Mouse (Mus musculus) CD4-positive, CD25-positive, alpha-beta regulatory T cell, adult 9 weeks (primary cell): ENCODE data around the gene Olfr648. TPM values are rescaled to one million over a fixed set of nuclear protein-coding genes. Genes with fewer than 3 reads are reported as not detected.

Source experiments
- polyA plus RNA-seq: library from polyadenylated mRNA; unstranded; fragments of 100-300 nt; shearing (Covaris generic); gene quantifications from one replicate; pipeline ENCODE4 v1.2.1, GENCODE M21; 2017

The Olfr648 gene
- polyA plus RNA-seq: 0.26 TPM

DNA sequence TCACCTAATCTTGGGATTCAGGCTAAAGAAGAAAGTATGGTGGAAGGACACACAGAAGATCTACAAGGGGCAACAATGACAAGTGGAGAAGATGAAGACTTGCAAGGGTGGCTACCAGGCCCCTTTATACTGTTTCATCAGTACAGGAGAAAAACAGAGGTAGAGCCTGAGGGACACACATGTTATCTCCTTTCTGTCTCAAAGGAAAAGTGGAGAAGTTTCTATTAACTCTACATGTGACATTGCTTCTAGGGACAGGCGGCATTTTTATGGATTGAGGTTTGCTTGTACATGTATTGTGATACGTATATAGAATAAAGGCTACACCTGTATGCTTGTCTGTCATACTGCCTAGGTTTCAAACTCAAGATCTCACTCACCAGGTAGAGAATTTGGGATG, at the start of gene Olfr648:
Olfr648 (minus strand) TSS at position 101 of the 400 bp plus-strand sequence.

DNA sequence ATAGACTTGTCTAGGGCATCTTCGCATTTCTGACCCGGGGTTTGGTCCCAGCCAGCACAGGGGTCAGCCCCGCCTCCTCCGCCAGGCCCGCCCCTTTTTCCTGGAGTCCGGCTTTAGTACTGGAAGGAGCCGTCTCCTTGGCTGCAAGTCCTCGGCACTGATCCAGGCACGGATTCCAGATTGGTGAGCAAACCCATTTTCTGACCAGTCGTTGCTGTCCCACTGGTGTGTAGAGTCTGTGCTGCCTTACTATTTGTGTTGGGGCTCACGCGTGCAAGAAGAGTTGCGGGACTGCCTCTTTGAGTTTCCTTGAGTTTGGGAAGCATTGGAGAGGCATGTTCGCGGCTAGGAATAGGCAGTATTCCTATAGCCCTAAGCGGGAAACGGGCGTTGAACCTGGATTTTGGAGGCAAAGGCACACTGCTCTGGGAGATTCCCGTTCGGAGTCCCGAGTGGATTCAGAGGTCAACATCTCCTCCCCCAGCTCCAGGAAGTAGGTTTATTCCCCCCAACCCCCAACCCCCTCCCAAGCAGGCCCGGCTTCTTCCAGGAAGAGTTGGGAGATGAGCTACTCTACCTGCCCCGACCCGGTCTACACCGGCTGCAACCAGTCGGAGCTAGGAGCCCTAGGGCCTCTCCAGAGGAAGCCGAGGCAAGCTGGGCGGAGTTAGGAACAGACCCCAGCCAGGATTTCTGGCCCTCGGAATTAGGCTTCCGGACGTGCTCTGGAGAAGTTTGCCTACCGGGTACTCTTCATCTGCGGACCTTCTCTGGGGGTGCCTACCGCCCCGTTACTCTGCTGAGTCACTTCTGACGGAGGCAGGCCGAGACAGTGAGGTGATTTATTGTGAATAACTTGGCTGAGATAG, 35.7 kb upstream of the Olfr648 start, which contains the start of gene Trim6:
Trim6 (plus strand) TSS at position 93 of the 869 bp plus-strand sequence.

DNA sequence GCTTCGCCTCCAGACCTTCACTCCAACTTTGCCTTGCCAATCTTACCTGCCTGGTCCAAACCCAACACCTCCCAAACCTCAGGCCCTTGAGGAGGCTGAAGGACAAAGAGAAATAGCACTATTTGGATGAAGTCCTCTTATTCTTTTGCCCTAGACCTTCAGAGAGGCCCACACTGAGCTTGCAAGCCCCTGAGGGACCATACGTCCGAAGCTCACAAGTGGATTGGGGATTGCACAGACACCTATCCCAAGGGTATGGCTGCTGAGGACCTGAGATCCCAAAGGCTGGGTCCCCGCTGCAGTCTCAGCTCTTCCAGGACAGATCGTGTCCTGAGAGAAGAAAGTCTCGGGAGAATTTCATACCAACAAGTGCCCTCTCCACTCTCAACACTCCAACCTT, 12.7 kb upstream of the Olfr648 start, which contains the start of gene Olfr649:
Olfr649 (minus strand) TSS at position 101 of the 400 bp plus-strand sequence.

DNA sequence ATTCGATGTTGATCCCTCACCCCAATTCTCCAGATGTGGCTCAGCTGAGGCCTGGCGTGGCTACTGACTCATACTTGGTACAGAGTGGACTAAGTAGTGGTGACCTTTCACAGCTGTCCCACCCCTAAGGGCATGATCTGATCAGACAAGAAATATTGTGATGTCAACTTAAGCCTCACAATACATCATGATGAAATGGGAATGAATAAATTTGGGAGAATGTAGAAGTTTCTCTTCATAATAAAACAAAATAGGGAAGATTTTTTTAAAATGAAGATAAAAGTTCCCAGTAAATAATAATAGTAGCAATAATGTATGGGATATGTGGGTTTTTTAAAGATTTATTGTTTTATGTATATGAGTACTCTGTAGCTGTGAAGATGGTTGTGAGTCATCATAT, 32.7 kb downstream of the Olfr648 start, which contains the start of gene Ubqlnl:
Ubqlnl (minus strand) TSS at position 101 of the 400 bp plus-strand sequence.

DNA sequence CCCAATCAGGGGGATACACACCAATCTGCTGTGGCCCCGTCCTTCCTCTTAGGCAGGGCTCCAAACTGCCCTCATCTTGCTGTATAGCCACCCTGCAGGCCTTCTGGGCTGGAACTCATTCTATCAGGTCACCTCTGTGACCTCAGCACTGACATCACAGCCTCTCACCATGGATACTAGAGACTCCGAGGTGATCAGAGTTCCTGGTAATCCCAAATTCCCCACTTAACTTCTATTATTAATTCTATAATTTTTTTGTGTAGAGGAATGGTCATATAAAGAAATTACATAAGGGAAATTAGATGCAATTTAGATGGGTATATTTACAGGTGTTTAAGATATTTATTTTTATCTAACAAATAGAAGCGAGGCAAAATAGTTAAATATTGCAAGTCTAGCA, 40.0 kb downstream of the Olfr648 start, which contains the start of gene Ubqln3:
Ubqln3 (minus strand) TSS at position 101 of the 400 bp plus-strand sequence.

DNA sequence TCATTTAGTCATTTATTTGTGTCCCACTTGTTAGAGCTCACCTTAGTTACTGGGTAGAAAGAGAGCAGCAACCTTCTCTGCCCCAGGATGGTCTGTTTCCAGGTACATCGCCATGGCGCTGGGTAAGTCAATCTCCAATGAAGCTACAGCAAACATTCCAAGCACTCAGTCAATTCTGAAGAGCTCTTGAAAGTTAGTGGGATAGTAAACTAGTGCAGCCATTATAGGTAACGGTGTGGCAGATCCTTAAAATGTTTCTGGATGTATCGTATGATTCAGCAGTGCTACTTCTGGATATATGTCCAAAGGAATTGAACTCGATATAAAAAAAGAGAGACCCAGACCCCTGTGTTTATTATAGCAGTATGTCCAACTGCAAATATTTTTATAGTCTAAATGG, 45.9 kb downstream of the Olfr648 start, which contains the start of gene Olfr643:
Olfr643 (minus strand) TSS at position 101 of the 400 bp plus-strand sequence.

DNA sequence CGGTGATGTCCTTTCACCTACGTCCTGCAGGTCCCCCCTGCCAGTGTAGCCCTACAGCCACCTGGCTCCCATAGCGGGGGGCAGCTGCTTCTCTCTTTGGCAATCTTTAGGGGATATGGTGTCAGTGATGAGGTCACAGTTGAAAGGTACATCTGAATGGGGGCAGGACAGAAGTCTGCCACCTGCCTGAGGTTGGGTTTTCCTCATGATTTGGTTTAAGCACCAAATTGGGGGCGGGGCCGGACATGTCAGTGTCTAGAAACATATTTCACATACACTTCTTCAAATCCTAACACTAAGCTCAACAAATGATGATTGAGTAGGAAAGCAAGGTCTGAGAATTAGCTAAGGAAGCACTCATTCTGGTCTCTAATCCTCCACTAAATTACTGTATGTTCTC, 53.5 kb downstream of the Olfr648 start, which contains the start of gene Ubqln5:
Ubqln5 (minus strand) TSS at position 101 of the 400 bp plus-strand sequence.

Other genes with a start within 250 kb of the Olfr648 start
- not detected for gene Olfr632, start 249.0 kb downstream of the Olfr648 start, polyA plus RNA-seq
- not detected for gene Olfr633, start 239.0 kb downstream of the Olfr648 start, polyA plus RNA-seq
- gene Olfr635, start 212.2 kb downstream of the Olfr648 start, polyA plus RNA-seq: 0.04 TPM
- gene Olfr638, start 184.6 kb downstream of the Olfr648 start, polyA plus RNA-seq: not detected
- not detected for gene Olfr639, start 166.1 kb downstream of the Olfr648 start, polyA plus RNA-seq
- gene Olfr640, start 157.8 kb downstream of the Olfr648 start, polyA plus RNA-seq: not detected
- not detected for gene Olfr641, start 147.9 kb downstream of the Olfr648 start, polyA plus RNA-seq
- gene Olfr642, start 130.7 kb downstream of the Olfr648 start, polyA plus RNA-seq: 0.06 TPM
- gene 4930516K23Rik, start 121.9 kb downstream of the Olfr648 start, polyA plus RNA-seq: not detected
- not detected for gene Olfr644, start 111.5 kb downstream of the Olfr648 start, polyA plus RNA-seq
- gene Olfr645, start 97.9 kb downstream of the Olfr648 start, polyA plus RNA-seq: not detected
- gene Olfr646, start 78.5 kb downstream of the Olfr648 start, polyA plus RNA-seq: not detected
- gene Ubqln5, start 53.6 kb downstream of the Olfr648 start, polyA plus RNA-seq: not detected
- not detected for gene Olfr643, start 46.0 kb downstream of the Olfr648 start, polyA plus RNA-seq
- not detected for gene Ubqln3, start 40.1 kb downstream of the Olfr648 start, polyA plus RNA-seq
- not detected for gene Ubqlnl, start 32.8 kb downstream of the Olfr648 start, polyA plus RNA-seq
- not detected for gene Olfm5, start 18.6 kb downstream of the Olfr648 start, polyA plus RNA-seq
- gene Olfr649, start 12.6 kb upstream of the Olfr648 start, polyA plus RNA-seq: not detected
- gene Trim6, start 35.4 kb upstream of the Olfr648 start, polyA plus RNA-seq: 1.7 TPM
- gene Trim34a, start 61.1 kb upstream of the Olfr648 start, polyA plus RNA-seq: 63.8 TPM
- 34.1 TPM for gene Trim5, start 104.7 kb upstream of the Olfr648 start, polyA plus RNA-seq
- gene Trim12a, start 132.1 kb upstream of the Olfr648 start, polyA plus RNA-seq: 163 TPM
- gene Trim34b, start 146.1 kb upstream of the Olfr648 start, polyA plus RNA-seq: 1.3 TPM
- gene Trim12c, start 170.0 kb upstream of the Olfr648 start, polyA plus RNA-seq: 25.5 TPM
- gene Trim30b, start 186.5 kb upstream of the Olfr648 start, polyA plus RNA-seq: 1.5 TPM
- gene Trim30c, start 217.4 kb upstream of the Olfr648 start, polyA plus RNA-seq: 1.4 TPM